Mouse (Mus musculus) induced T-regulatory cell, adult 2 months (primary cell): ENCODE measurements around the gene Treml2.
"Not testable (repeated sequence)": the region's sequence is repeated elsewhere in the genome, so short reads cannot be mapped to it uniquely, and the experiment has no call there.

ENCODE experiments used
- DNase-seq: peaks from one replicate; pipeline ENCODE4 v3.0.0-alpha.2; 2012; ENCODE audit warnings: low read depth

Treml2 gene

DNA sequence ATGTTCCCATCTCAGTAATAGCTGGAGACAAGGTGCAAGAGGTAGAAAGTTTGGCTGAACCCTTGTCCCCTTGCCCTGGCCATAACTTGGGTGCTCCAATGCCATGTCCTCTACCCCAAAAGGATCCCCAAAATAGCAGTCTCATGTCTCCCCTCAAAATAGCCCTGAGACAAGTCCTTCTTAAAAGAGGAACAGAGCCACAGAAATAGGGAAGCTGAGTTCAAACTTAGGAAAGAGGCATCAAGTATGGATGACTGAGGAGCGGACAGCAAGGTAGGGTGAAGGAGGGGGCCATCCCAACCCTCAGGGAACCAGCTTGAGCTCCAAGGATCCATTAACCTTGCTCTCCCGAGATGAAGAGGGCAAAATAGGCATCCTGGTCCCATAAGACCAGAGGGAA is 48.0 kb downstream of the Treml2 start:
- DNase-seq: no peak

DNA sequence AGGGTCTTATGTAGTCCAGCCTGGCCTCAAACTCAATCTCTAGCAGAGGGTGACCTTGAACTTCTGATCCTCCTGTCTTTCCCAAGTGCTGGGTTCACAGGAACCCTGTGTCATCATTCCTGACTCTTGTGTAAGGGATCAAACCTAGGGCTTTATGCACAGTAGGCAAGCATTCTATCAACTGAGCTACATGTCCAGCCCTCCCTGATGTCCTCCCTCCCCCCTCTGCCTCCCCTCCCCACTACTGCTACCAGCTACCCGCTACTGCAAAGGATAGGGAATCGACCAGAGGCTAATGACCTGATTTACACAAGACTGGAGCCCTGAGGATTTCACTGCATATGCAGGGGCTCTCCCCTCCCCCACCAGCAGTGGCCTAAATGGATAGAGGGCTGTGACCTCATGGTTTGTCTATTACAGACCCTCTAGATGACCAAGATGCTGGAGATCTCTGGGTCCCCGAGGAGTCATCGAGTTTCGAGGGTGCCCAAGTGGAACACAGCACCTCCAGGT is 51.4 kb downstream of the Treml2 start:
- DNase-seq: no peak

DNA sequence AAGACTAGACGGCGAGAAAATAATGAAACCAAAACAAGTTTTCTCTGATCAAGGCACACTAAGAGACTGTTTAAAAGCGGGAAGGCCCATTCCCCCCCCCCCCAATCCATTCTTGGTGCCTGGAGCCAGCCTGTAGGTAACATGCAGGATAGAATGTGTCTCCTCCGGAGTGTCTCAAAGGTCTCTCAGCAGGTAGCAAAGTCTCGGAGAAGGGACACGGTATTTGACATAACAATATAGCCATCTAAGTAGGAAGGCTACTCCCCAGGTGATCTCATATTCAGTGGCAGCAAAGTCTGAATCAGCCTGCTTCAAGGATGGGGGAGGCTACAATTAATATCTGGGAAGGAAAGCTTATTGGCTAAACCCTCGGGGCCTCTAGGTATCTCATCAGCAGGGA is 53.7 kb downstream of the Treml2 start:
- DNase-seq: not testable (repeated sequence)

GRCm38 (mm10) chr17:48355822-48356221 is 56.5 kb downstream of the Treml2 start:
- no peak for DNase-seq

DNA sequence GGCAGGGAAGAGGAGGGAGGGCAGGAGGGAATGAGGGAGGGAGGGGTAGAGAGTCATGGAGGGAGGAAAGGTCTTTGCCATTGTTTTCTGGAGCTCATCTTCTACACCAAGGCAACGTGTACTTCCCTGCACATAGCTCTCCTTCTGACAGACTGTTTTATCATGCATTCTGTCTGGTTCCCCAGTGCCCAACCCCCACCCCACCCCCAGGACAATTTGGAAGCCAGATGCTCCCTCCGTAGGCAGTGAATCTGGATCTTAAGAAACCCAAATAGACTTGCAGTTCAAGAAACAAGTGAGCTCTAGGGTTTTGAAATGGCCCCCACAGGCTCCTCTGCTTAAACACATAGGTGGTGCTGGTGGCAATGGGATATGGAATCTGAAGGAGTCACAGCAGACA is 58.6 kb downstream of the Treml2 start:
- no peak for DNase-seq

DNA sequence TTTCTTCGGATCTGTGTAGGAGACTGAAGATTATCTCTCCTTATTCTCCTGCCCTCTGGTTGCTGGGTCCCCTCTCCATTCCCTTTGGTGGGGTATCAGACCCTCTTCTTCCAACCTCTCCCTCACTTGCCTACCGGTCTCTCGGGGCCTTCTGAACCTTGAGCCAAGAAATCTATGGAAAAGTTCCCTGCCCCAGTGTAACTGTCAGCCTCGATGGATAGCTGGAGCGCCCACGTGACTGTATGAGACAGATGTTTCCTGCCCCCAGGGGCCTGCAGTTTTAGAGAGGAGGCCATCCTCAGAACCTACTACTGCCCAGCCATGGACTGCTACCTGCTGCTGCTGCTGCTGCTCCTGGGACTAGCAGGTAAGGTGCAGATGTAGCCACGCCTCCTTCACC is 60.3 kb downstream of the Treml2 start, which contains the start of gene Treml1:
TSS of gene Treml1 (plus strand) at position 301 of the 400 bp plus-strand sequence.
- DNase-seq: no peak

GRCm38 (mm10) chr17:48360462-48360861 is 61.2 kb downstream of the Treml2 start:
- no peak for DNase-seq
